In genomic region chr7:51270531-51271090, GRCm38 (mm10) we compare ENCODE assay signal across 9 mouse cellular contexts.
DNase-seq lines count a peak whose midpoint lies in the region; ATAC-seq and TF ChIP-seq lines count a peak whose summit lies in the region.
"Had no signal": no experiment of that assay in that cellular context is flagged by ENCODE, and none has a peak within 500 bp of the region (broad histone marks: within the 10 kb centered on the region; RNA-seq: fewer than 3 reads in every experiment).

No protein-coding gene starts in this region.

- H3K4me2 ChIP-seq in midbrain, postnatal 0 days (ENCODE audit: low read depth, low read length, poor library complexity, severe bottlenecking), result no peak overlapping the region
- no peak overlapping the region for H3K4me2 ChIP-seq in midbrain, embryonic 16.5 days (ENCODE audit: low read length)
- H3K4me2 ChIP-seq: liver, embryonic 15.5 days had no signal

- H3K36me3 ChIP-seq in midbrain, postnatal 0 days (ENCODE audit: insufficient read depth, low read length), result no peaks in the 10 kb centered on the region
- H3K36me3 ChIP-seq in midbrain, embryonic 16.5 days (ENCODE audit: control insufficient read depth, insufficient read depth, low read length), result no peaks in the 10 kb centered on the region
- H3K36me3 ChIP-seq: liver, embryonic 15.5 days had no signal

- DNase-seq in midbrain, postnatal 0 days (ENCODE audit: low spot score), result peak; percentile 77
- DNase-seq in cerebellum, adult 11 months, result peak; percentile 46
- DNase-seq in frontal cortex, postnatal 25 days (ENCODE audit: low spot score in 2 of 2), result peak; percentile 9 to 40
- DNase-seq in kidney, postnatal 36 days, result peak; percentile 52 to 81
- DNase-seq in lung, postnatal 25 days (ENCODE audit: low spot score), result peak; percentile 36

- no peaks in the 10 kb centered on the region for H3K9me3 ChIP-seq in midbrain, postnatal 0 days (ENCODE audit: low read length)
- H3K9me3 ChIP-seq in midbrain, embryonic 16.5 days (replicated peaks; ENCODE audit: control insufficient read depth, low read length, poor library complexity, severe bottlenecking), result no peaks in the 10 kb centered on the region
- H3K9me3 ChIP-seq: liver, embryonic 15.5 days had no signal

- no peak overlapping the region for H3K4me3 ChIP-seq in midbrain, postnatal 0 days (ENCODE audit: low read depth, low read length)
- H3K4me3 ChIP-seq in midbrain, embryonic 16.5 days (ENCODE audit: low read depth, low read length), result no peak overlapping the region
- H3K4me3 ChIP-seq: liver, embryonic 15.5 days had no signal

- H3K27me3 ChIP-seq in midbrain, postnatal 0 days (ENCODE audit: insufficient read depth, low read length), result no peaks in the 10 kb centered on the region
- H3K27me3 ChIP-seq in midbrain, embryonic 16.5 days (ENCODE audit: control insufficient read depth, insufficient read depth, low read depth, low read length), result no peaks in the 10 kb centered on the region
- H3K27me3 ChIP-seq: liver, embryonic 15.5 days had no signal

- H3K27ac ChIP-seq in midbrain, postnatal 0 days (ENCODE audit: low read depth, low read length), result no peak overlapping the region
- no peak overlapping the region for H3K27ac ChIP-seq in midbrain, embryonic 16.5 days (ENCODE audit: low read length)
- H3K27ac ChIP-seq: liver, embryonic 15.5 days had no signal

- no peak overlapping the region for H3K9ac ChIP-seq in midbrain, postnatal 0 days (replicated peaks; ENCODE audit: low read length, poor library complexity, severe bottlenecking)
- no peak overlapping the region for H3K9ac ChIP-seq in midbrain, embryonic 16.5 days (ENCODE audit: low read depth, low read length)
- H3K9ac ChIP-seq: liver, embryonic 15.5 days had no signal

- H3K4me1 ChIP-seq in midbrain, postnatal 0 days (ENCODE audit: insufficient read depth, low read length), result no peaks in the 10 kb centered on the region
- H3K4me1 ChIP-seq in midbrain, embryonic 16.5 days (ENCODE audit: control insufficient read depth, insufficient read depth, low read length), result no peaks in the 10 kb centered on the region
- H3K4me1 ChIP-seq: liver, embryonic 15.5 days had no signal

- peak; percentile 72 for TF ChIP-seq CTCF in midbrain, postnatal 0 days (IDR thresholded peaks at IDR 0.05)

- WGBS in midbrain, postnatal 0 days, result 60% methylated on average over 12 of the region's 12 CpGs
- whole genome bisulfite sequencing in midbrain, embryonic 16.5 days, result 53% methylated on average over 12 of the region's 12 CpGs

- no peak for ATAC-seq in midbrain, postnatal 0 days (ENCODE audit: low FRiP score)
- no peak for ATAC-seq in midbrain, embryonic 16.5 days
- no peak for ATAC-seq in activated CD4-positive, CD25-positive, alpha-beta regulatory T cell, adult 4 months
- ATAC-seq in erythroid progenitor cell, adult 5-6 weeks (replicated peaks; ENCODE audit: low FRiP score, poor library complexity, severe bottlenecking), result no peak

Comparison
In these comparisons a context has a peak if more than half of its experiments do, and no peak if none do; other contexts are left out.
1. DNase-seq: peak in every context shown above with its lines; median percentile 77 in midbrain, postnatal 0 days; 66 in kidney, postnatal 36 days; 46 in cerebellum, adult 11 months; 36 in lung, postnatal 25 days; 24 in frontal cortex, postnatal 25 days.